Mouse (Mus musculus) liver, embryonic 13.5 days (tissue): Measurements from ENCODE around the gene Krt28. TPM values are rescaled to one million over a fixed set of nuclear protein-coding genes. Genes with fewer than 3 reads are reported as not detected.

ENCODE experiments used
- ATAC-seq: fragments of 200-750 bp; cut with Nextera tagmentation; 2 replicates; pipeline ENCODE4 v1.8.0; 2017; ENCODE audit warnings: low read depth, mild to moderate bottlenecking, moderate number of reproducible peaks, moderate library complexity
- DNase-seq: peaks from one replicate; pipeline ENCODE4 v3.0.0; 2022
- H3K27ac ChIP-seq: fragments of 300-500 bp; sonication (generic); 2 replicates; pipeline ENCODE4 v1.5.1; 2015; ENCODE audit warnings: moderate library complexity, mild to moderate bottlenecking, inconsistent platforms
- H3K27me3 ChIP-seq: fragments of 300-500 bp; sonication (generic); 2 replicates; pipeline ENCODE4 v1.6.1; 2015; ENCODE audit warnings: mild to moderate bottlenecking, inconsistent platforms
- H3K36me3 ChIP-seq: fragments of 300-500 bp; sonication (generic); 2 replicates; pipeline ENCODE4 v1.6.1; 2015; ENCODE audit warnings: mild to moderate bottlenecking, inconsistent platforms
- H3K4me1 ChIP-seq: fragments of 300-500 bp; sonication (generic); replicated peaks from 2 replicates; pipeline ENCODE4 v1.6.1; 2015; ENCODE audit warnings: inconsistent platforms
- H3K4me2 ChIP-seq: fragments of 300-500 bp; sonication (generic); 2 replicates; pipeline ENCODE4 v1.6.1; 2015; ENCODE audit warnings: inconsistent platforms, mild to moderate bottlenecking, moderate library complexity
- H3K4me3 ChIP-seq: fragments of 300-500 bp; sonication (generic); replicated peaks from 2 replicates; pipeline ENCODE4 v1.5.1; 2015; ENCODE audit warnings: mild to moderate bottlenecking, inconsistent platforms
- H3K9ac ChIP-seq: fragments of 300-500 bp; sonication (generic); 2 replicates; pipeline ENCODE4 v1.6.1; 2015; ENCODE audit warnings: mild to moderate bottlenecking, inconsistent platforms
- H3K9me3 ChIP-seq: fragments of 300-500 bp; sonication (generic); replicated peaks from 2 replicates; pipeline ENCODE4 v1.6.1; 2016; ENCODE audit warnings: inconsistent platforms
- WGBS: fragments of 180-500 bp; shearing (Covaris S2); methylation state at CpG from one replicate; pipeline ENCODE4 v1.1.7; 2015; ENCODE audit not compliant: insufficient replicate concordance; 5-methylcytosine and 5-hydroxymethylcytosine counted together
- polyA plus RNA-seq: library from polyadenylated mRNA; unstranded; fragments of >200 nt; fragmentation: Nextera tagmentation; extraction: Ambion mirVana; gene quantifications from 2 replicates; pipeline ENCODE4 v1.2.1, GENCODE M21; 2015

Gene Krt28
- polyA plus RNA-seq, result not detected in 2 replicates

DNA sequence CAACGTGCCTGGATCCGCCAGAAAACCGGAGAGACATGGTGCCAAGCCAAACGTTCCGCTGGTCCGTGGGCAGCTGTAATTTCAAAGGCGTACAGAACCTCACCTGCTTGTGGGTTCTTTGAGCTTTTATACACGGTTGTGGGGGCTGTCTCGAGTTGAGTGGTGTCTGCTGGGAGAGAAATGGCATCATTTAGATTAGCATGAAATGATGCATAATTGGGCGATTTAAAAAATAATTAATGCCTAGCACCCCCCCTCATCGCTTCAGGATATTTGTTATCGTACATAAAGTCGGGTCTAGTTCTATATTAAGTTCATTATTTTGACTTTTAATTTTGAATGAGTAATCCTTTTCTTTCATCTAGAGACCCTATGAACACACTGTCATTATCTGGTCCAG is at the start of gene Krt28:
Krt28 (minus strand) TSS at position 101 of the 400 bp plus-strand sequence.
- Histone ChIP-seq H3K4me3 (no peak within 1 kb of the TSS), H3K9me3 (no peaks in the 10 kb centered on the region), H3K27ac (no peak within 1 kb of the TSS), H3K9ac (no peak within 1 kb of the TSS), H3K4me1 (no peaks in the 10 kb centered on the region), H3K27me3 (no peaks in the 10 kb centered on the region), H3K36me3 (no peaks in the 10 kb centered on the region), H3K4me2 (no peak within 1 kb of the TSS)
- 70% methylated on average over 13 of the region's 13 CpGs for WGBS
- DNase-seq, result no peak
- no peak for ATAC-seq

DNA sequence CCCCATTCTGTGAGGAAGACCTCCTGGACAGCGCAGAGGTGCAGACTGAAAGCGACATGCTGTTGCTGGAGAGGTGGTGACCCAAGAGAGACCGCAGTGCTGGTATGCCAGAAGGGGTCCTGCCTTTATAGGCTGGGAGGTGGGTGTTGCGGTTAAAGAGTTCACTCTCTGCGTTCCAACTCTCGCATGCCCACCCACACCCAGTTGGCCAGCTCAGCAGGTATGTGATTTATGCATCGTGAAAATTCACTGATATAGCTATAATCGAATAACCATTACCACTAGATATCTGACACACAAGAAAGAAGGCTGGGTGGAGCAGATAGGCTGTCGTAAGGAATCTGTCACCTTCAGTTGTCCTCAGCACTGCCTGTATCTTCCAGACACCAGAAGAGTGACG is 47.5 kb upstream of the Krt28 start, which contains the start of gene Krt12:
Krt12 (minus strand) TSS at position 101 of the 400 bp plus-strand sequence.
- WGBS, result 70% methylated on average over 10 of the region's 10 CpGs
- DNase-seq, result no peak

DNA sequence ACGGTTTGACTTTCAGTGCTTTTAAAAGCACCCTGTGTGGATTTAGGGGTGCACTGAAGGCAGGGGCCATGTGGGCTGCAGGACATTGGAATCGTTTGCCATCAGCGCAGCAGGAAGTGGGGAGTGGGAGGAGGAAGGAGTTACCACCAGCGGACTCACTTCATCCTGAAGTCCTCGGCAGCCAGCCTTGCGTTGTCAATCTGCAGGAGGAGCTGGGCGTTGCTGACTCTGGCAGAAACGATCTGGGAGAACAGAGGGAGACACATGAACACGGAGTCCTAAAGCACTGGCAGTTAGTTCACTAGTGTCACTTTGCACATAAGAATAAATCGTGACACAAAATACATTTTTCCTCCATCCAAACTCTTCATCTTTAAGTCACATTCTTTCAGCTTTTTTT is 45.9 kb upstream of the Krt28 start:
- no peak overlapping the region for H3K4me2 ChIP-seq
- no peaks in the 10 kb centered on the region for H3K27me3 ChIP-seq
- H3K9me3 ChIP-seq, result no peaks in the 10 kb centered on the region
- ATAC-seq, result no peak
- no peak overlapping the region for H3K9ac ChIP-seq
- H3K36me3 ChIP-seq, result no peaks in the 10 kb centered on the region
- DNase-seq, result no peak
- no peak overlapping the region for H3K27ac ChIP-seq
- 26% methylated on average over 10 of the region's 10 CpGs for WGBS
- H3K4me3 ChIP-seq, result no peak overlapping the region
- no peaks in the 10 kb centered on the region for H3K4me1 ChIP-seq

More for the DNA sequence above, 47.5 kb upstream of the Krt28 start, which contains the start of gene Krt12:
- no peak for ATAC-seq
- no peak within 1 kb of the TSS for H3K27ac ChIP-seq
- H3K27me3 ChIP-seq, result no peaks in the 10 kb centered on the region
- no peaks in the 10 kb centered on the region for H3K36me3 ChIP-seq
- no peak within 1 kb of the TSS for H3K4me2 ChIP-seq
- H3K9ac ChIP-seq, result no peak within 1 kb of the TSS
- no peaks in the 10 kb centered on the region for H3K4me1 ChIP-seq
- H3K9me3 ChIP-seq, result no peaks in the 10 kb centered on the region
- H3K4me3 ChIP-seq, result no peak within 1 kb of the TSS

DNA sequence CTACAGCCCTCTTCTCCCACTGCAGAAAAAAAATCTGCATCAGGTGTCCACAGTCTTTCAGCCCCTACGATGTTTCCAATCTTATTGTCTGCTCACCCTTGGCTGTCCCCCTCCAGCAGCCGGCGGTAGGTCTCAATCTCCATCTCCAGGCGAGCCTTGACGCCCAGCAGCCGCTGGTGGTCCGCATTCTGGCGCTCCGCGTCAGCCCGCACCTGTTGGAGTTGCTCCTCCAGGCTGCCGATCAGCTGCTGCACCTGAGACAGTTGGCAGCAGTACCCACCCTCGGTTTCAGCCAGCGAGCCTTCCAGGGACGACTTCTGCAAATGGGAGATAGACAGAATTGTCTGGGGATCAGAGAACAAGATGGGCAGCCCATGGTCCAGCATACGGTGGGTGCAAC is 43.1 kb upstream of the Krt28 start:
- Histone ChIP-seq H3K27me3 (no peaks in the 10 kb centered on the region), H3K4me2 (no peak overlapping the region), H3K36me3 (no peaks in the 10 kb centered on the region), H3K4me1 (no peaks in the 10 kb centered on the region), H3K4me3 (no peak overlapping the region), H3K9me3 (no peaks in the 10 kb centered on the region), H3K9ac (no peak overlapping the region), H3K27ac (no peak overlapping the region)
- ATAC-seq (no peak), DNase-seq (no peak)
- WGBS, result 66% methylated on average over 16 of the region's 16 CpGs

DNA sequence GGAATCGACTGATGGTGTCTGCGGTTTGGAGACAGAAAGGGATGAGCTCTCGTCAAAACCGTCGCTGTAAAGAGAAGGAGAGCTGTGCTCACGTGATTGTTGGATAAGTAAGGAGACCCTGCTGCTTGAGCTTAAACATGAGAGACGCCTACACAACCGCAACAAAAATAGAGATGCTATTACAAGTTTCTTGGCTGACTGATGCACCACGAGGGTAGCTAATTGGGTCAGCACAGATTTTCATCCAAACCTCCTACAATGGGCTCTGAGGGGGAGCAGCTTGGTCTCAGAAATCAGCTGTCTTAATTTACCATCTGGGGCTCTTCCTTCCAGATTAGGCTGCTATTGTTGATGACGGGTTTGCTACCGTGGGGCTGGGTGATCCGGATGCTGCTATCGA is 42.2 kb upstream of the Krt28 start:
- ATAC-seq (no peak), DNase-seq (no peak)
- Histone ChIP-seq H3K9ac (no peak overlapping the region), H3K4me2 (no peak overlapping the region), H3K9me3 (no peaks in the 10 kb centered on the region), H3K27me3 (no peaks in the 10 kb centered on the region), H3K27ac (no peak overlapping the region), H3K36me3 (no peaks in the 10 kb centered on the region), H3K4me1 (no peaks in the 10 kb centered on the region), H3K4me3 (no peak overlapping the region)
- WGBS, result 67% methylated on average over 13 of the region's 13 CpGs

DNA sequence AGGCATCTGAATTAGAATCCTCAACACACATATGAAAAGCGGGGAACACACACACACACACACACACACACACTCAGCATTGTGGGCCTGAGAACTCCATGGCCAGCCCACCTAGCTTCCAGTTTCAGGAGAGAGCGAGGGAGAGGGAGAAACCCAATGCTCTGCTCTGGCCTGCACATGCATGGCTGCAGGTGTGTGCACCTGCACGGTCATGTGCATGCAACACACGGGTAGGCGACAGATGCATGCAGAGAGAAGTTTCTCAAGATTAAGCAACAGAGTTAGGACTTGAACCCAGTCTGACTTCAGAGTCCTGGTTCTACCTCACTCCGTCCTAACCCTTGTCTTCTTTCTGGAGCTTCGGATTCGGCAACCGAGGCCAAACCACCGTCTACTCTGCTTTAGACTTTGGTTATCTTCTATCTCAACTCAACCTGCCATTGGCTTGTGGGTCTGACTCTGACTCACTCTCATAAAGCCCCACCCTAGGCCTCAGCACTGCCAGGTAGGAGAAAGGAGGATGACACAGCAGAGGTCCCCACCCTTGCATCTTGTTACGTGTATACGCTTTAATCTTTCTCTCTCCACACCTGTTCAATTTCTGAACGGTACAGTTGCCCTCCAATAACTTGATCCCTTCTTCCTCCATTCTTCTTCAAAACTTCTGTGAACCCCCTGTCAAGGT is 39.9 kb upstream of the Krt28 start:
- WGBS, result 71% methylated on average over 13 of the region's 13 CpGs
- H3K27ac ChIP-seq, result no peak overlapping the region
- ATAC-seq (no peak), DNase-seq (no peak)
- H3K4me3 ChIP-seq, result no peak overlapping the region
- no peak overlapping the region for H3K9ac ChIP-seq
- no peak overlapping the region for H3K4me2 ChIP-seq
- H3K27me3 ChIP-seq, result no peaks in the 10 kb centered on the region
- no peaks in the 10 kb centered on the region for H3K9me3 ChIP-seq
- H3K4me1 ChIP-seq, result no peaks in the 10 kb centered on the region
- no peaks in the 10 kb centered on the region for H3K36me3 ChIP-seq

DNA sequence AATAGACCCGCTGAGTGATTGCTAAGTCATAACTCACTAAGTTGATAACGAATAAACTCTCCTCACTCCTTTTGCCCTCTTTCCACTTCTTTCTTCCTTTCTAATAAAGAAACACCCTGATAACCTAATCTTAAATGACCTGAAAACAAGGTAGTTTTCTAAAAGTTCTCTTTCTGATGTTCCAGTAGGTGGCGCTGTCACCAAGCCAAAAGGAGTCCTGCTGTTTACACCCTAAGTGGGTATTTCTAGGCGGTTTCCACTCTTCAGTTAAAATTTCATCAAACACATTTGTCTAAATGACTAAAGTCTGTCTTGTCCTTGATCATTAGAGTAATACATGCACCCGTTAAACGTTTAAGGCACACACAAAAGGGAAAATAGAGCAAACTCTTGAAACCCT is 38.5 kb upstream of the Krt28 start:
- no peaks in the 10 kb centered on the region for H3K36me3 ChIP-seq
- H3K9me3 ChIP-seq, result no peaks in the 10 kb centered on the region
- H3K9ac ChIP-seq, result no peak overlapping the region
- no peaks in the 10 kb centered on the region for H3K27me3 ChIP-seq
- H3K4me1 ChIP-seq, result no peaks in the 10 kb centered on the region
- no peak overlapping the region for H3K4me3 ChIP-seq
- WGBS, result 18% methylated on average over 6 of the region's 6 CpGs
- no peak overlapping the region for H3K4me2 ChIP-seq
- ATAC-seq, result no peak
- H3K27ac ChIP-seq, result no peak overlapping the region
- no peak for DNase-seq

DNA sequence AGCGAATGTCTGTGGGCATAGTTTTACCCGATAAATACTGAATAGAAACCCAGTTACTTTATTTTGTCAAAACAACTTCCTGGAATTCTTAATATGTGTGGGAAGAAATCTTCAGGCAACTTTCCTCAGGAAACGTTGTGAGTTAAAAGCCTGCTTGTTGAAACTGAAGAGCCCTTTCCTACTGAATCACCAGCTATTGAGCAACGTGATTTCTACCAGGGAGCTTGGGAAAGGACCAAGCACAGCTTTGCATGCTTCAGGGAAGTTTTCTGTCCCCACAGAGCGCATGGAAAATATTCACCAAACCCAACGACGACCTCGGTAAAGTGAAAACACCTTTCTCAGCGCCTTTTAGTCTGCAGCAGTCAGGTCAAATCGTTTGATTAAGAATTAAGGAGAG is 31.5 kb upstream of the Krt28 start:
- Histone ChIP-seq H3K9ac (no peak overlapping the region), H3K4me2 (no peak overlapping the region), H3K9me3 (no peaks in the 10 kb centered on the region), H3K4me1 (no peaks in the 10 kb centered on the region), H3K36me3 (no peaks in the 10 kb centered on the region), H3K27ac (no peak overlapping the region), H3K4me3 (no peak overlapping the region), H3K27me3 (no peaks in the 10 kb centered on the region)
- WGBS, result 53% methylated on average over 10 of the region's 10 CpGs
- DNase-seq (no peak), ATAC-seq (no peak)

DNA sequence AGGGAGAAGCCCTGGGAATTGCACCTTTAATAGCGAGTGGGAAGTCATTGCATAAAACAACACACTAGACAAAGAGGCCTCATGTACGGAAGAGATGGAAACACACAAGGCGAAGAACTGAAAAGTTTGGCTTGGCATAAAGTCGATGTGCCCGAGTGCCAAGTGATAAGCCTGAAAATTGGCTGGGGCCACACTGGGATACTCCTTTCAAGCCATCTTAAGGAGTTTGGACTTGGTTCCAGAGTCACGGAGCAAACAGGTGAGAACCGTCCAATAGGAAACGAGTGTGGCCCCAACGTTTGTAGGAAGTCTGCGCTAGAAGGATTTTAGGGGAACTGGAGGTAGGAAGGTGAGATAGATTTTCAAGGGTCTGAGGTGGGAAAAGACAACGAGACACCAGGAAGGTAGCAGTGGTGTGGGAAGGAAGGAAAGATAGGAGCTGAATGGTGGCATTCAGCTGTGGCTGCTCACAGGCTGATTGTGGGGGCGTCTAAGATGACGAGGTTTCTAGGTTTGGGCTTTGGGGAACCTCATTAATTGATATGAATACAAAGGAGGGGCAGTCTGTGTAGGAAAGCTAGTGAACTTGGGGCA is 25.4 kb upstream of the Krt28 start:
- no peaks in the 10 kb centered on the region for H3K27me3 ChIP-seq
- no peak overlapping the region for H3K4me2 ChIP-seq
- H3K4me1 ChIP-seq, result no peaks in the 10 kb centered on the region
- H3K9ac ChIP-seq, result no peak overlapping the region
- 69% methylated on average over 13 of the region's 13 CpGs for WGBS
- no peak overlapping the region for H3K4me3 ChIP-seq
- H3K9me3 ChIP-seq, result no peaks in the 10 kb centered on the region
- ATAC-seq (no peak), DNase-seq (no peak)
- no peaks in the 10 kb centered on the region for H3K36me3 ChIP-seq
- H3K27ac ChIP-seq, result no peak overlapping the region

DNA sequence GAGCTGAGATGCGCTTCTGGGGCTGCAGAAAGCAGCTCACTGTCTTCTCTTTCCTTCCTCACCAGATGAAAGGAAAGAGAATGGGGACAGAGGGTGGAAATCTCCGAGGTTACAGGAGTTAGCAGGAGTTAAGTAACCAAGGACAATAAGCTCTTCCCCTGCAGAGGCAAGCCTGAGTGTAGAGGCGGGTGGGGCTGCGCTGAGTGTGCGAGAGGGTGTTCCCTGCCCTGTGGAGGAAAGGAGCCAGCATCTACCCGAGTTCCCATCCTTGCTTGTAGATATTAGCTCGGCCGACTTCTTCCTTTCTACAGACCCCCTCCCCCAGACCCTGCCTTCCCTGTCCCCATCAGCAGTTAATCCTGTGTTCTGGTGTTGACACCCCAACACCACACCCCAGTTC is 24.1 kb upstream of the Krt28 start:
- Histone ChIP-seq H3K36me3 (no peaks in the 10 kb centered on the region), H3K27me3 (no peaks in the 10 kb centered on the region), H3K4me2 (no peak overlapping the region), H3K4me1 (no peaks in the 10 kb centered on the region), H3K4me3 (no peak overlapping the region), H3K9me3 (no peaks in the 10 kb centered on the region), H3K27ac (no peak overlapping the region), H3K9ac (no peak overlapping the region)
- DNase-seq (no peak), ATAC-seq (no peak)
- 39% methylated on average over 8 of the region's 8 CpGs for WGBS

DNA sequence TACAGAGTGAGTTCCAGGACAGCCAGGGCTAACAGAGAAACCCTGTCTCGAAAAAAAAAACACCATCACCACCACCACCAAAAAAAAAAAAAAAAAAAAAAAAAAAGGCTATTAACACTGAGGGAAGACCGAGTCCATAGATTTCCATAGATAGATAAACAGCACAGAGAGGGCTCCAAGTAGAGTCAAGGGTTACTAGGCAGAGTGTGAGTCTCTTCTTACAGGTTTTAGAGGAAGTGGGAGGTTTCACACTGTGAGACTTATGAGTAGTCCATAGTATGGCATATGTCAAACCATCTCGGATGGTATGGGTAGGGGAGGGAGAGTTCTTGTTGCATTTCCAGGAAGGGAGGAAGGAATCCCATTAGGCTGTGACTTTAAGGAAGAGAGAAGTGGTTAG is 23.4 kb upstream of the Krt28 start:
- H3K27me3 ChIP-seq, result no peaks in the 10 kb centered on the region
- no peak for ATAC-seq
- no peak overlapping the region for H3K9ac ChIP-seq
- no peaks in the 10 kb centered on the region for H3K9me3 ChIP-seq
- no peak overlapping the region for H3K4me3 ChIP-seq
- no peak overlapping the region for H3K4me2 ChIP-seq
- H3K36me3 ChIP-seq, result no peaks in the 10 kb centered on the region
- H3K4me1 ChIP-seq, result no peaks in the 10 kb centered on the region
- DNase-seq, result no peak
- 50% methylated on average over 3 of the region's 3 CpGs for WGBS
- no peak overlapping the region for H3K27ac ChIP-seq

DNA sequence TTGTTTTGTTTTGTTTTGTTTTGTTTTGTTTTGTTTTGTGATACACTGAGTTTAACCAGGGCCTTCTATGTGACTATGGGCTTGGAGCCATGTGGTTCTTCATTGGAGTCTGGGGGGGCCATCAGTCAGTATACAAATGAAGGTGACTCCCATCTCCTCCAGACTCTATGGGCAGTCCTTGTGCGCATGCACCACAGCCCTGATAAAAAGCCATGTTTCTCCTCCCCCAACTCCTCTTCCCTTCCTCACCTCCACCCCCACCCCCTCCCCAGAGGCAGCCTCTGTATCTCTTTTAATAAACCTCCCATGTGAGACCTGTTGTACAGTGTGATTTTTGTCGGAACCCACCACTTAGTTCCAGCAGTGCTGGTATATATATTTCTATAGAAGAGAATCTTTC is 22.0 kb upstream of the Krt28 start:
- Histone ChIP-seq H3K27ac (no peak overlapping the region), H3K27me3 (no peaks in the 10 kb centered on the region), H3K36me3 (no peaks in the 10 kb centered on the region), H3K9me3 (no peaks in the 10 kb centered on the region), H3K4me1 (no peaks in the 10 kb centered on the region), H3K4me2 (no peak overlapping the region), H3K4me3 (no peak overlapping the region), H3K9ac (no peak overlapping the region)
- no peak for ATAC-seq
- no peak for DNase-seq
- 70% methylated on average over 2 of the region's 2 CpGs for WGBS
